8 mouse cellular contexts compared by ENCODE assay signal in genomic region chr17:28350466-28351352, GRCm38 (mm10). TPM values are rescaled to one million over a fixed set of nuclear protein-coding genes. Genes with fewer than 3 reads are reported as not detected.
DNase-seq lines count a peak whose midpoint lies in the region; ATAC-seq and TF ChIP-seq lines count a peak whose summit lies in the region.

Tead3 (minus strand) TSS chr17:28350817.

- TF ChIP-seq CTCF in embryonic fibroblast, embryonic 13.5 days (IDR thresholded peaks at IDR 0.05; ENCODE audit: borderline replicate concordance, insufficient read depth, low read length): no peak
- 0 out of 2 replicates have a peak, but pooled peaks have one; percentile 17 for TF ChIP-seq CTCF in heart, postnatal 0 days (IDR thresholded peaks at IDR 0.05; ENCODE audit: low read depth)

- peaks cover 15% of the 10 kb centered on the region for H3K4me1 ChIP-seq in embryonic fibroblast, embryonic 13.5 days (ENCODE audit: control insufficient read depth, insufficient read depth, low read length)
- H3K4me1 ChIP-seq in heart, postnatal 0 days (ENCODE audit: control insufficient read depth, insufficient read depth): peaks cover 29% of the 10 kb centered on the region

- TF ChIP-seq EP300 in heart, postnatal 0 days (IDR thresholded peaks at IDR 0.05; ENCODE audit: low read depth): no peak

- peaks cover 30% of the 10 kb centered on the region for H3K27me3 ChIP-seq in heart, postnatal 0 days (ENCODE audit: control insufficient read depth, insufficient read depth, low read length)

- peak; percentile 91 for TF ChIP-seq POLR2A in embryonic fibroblast, embryonic 13.5 days (IDR thresholded peaks at IDR 0.05; ENCODE audit: low read depth, low read length)

- DNase-seq in 3134 (ENCODE audit: extremely low read depth, insufficient read length, low spot score): peak; percentile 80
- peak; percentile 93 for DNase-seq in NIH3T3 (ENCODE audit: low read depth)
- DNase-seq in heart, postnatal 0 days (ENCODE audit: low spot score): peak; percentile 82
- DNase-seq in kidney, postnatal 25 days: peak; percentile 84 to 91
- peak; percentile 68 to 83 for DNase-seq in spleen, postnatal 10 days (ENCODE audit: low spot score in 2 of 2)
- no peak for DNase-seq in frontal cortex, postnatal 25 days (ENCODE audit: low spot score in 2 of 2)

- H3K27ac ChIP-seq in embryonic fibroblast, embryonic 13.5 days (ENCODE audit: insufficient read depth, low read length): peak within 1 kb of the TSS; percentile 94
- peak within 1 kb of the TSS; percentile 92 for H3K27ac ChIP-seq in heart, postnatal 0 days (ENCODE audit: low read depth)

- peak within 1 kb of the TSS; percentile 93 for H3K4me2 ChIP-seq in heart, postnatal 0 days (ENCODE audit: low read depth, low read length)

- peak within 1 kb of the TSS; percentile 95 for H3K4me3 ChIP-seq in embryonic fibroblast, embryonic 13.5 days (ENCODE audit: insufficient read depth, low read length)
- H3K4me3 ChIP-seq in heart, postnatal 0 days (ENCODE audit: low read depth, low read length): peak within 1 kb of the TSS; percentile 69

- H3K9ac ChIP-seq in heart, postnatal 0 days (replicated peaks; ENCODE audit: low read depth, low read length): peak within 1 kb of the TSS; percentile 83

- H3K9me3 ChIP-seq in heart, postnatal 0 days (replicated peaks; ENCODE audit: control insufficient read depth, low read length): no peaks in the 10 kb centered on the region

- WGBS in heart, postnatal 0 days: under 1% methylated on average over 42 of the region's 73 CpGs

- ATAC-seq in heart, postnatal 0 days (ENCODE audit: insufficient read depth, low read depth): peak; percentile 79
- peak; percentile 70 for ATAC-seq in megakaryocyte progenitor cell, adult 5-6 weeks (replicated peaks; ENCODE audit: poor library complexity)

- H3K36me3 ChIP-seq in heart, postnatal 0 days (replicated peaks; ENCODE audit: control insufficient read depth, insufficient read depth, low read length): no peaks in the 10 kb centered on the region

RNA-seq across cellular contexts. Expression of gene Tead3, which starts in this region (rescaled TPM):
- polyA plus RNA-seq in embryonic fibroblast, embryonic 13.5 days (2011; ENCODE audit: insufficient read length, low read depth, missing spikeins): 58.5 and 64.0 TPM in 2 replicates
- 13.1 and 19.7 TPM in 2 replicates for total RNA-seq in heart, postnatal 0 days (2014; rRNA removed; ENCODE audit: low replicate concordance)
- 3.2 and 3.3 TPM in 2 replicates for polyA plus RNA-seq in heart, postnatal 0 days (2015; fragmentation: Nextera tagmentation; extraction: Ambion mirVana)
- 0.15 and 1.9 TPM in 2 replicates for total RNA-seq in megakaryocyte progenitor cell, adult 5-6 weeks (2015)
- total RNA-seq in megakaryocyte progenitor cell, adult 5-6 weeks (2017): 0.04 TPM in 1 of 2 replicates, not detected in the other

Comparison
In these comparisons a context has a peak if more than half of its experiments do, and no peak if none do; other contexts are left out.
1. RNA of gene Tead3 (polyA plus RNA-seq): 58.5 to 64.0 TPM in embryonic fibroblast, embryonic 13.5 days; 3.2 to 3.3 TPM in heart, postnatal 0 days; every median in the first group is over 10 times any median in the second.
2. DNase-seq: peak in 3134 (single experiment), NIH3T3 (single experiment), heart, postnatal 0 days (single experiment), kidney, postnatal 25 days (2 of 2) and spleen, postnatal 10 days (2 of 2); none in frontal cortex, postnatal 25 days (0 of 2).